Mouse (Mus musculus) midbrain, postnatal 0 days (tissue): ENCODE data around the gene Anks4b. TPM values are rescaled to one million over a fixed set of nuclear protein-coding genes. Genes with fewer than 3 reads are reported as not detected.

ENCODE experiments used
- ATAC-seq: fragments of 200-750 bp; cut with Nextera tagmentation; 2 replicates; pipeline ENCODE4 v1.8.0; 2017; ENCODE audit warnings: moderate number of reproducible peaks, mild to moderate bottlenecking, moderate TSS enrichment, moderate library complexity; ENCODE audit not compliant: low FRiP score
- DNase-seq: peaks from one replicate; pipeline ENCODE4 v3.0.0-alpha.2; 2015; ENCODE audit warnings: low spot score
- H3K27ac ChIP-seq: fragments of 300-500 bp; sonication (generic); 2 replicates; pipeline ENCODE4 v1.5.1; 2014; ENCODE audit warnings: low read depth, mild to moderate bottlenecking, low read length, mixed read lengths
- H3K27me3 ChIP-seq: fragments of 300-500 bp; sonication (generic); 2 replicates; pipeline ENCODE4 v1.6.1; 2014; ENCODE audit warnings: low read length, control low read depth, mixed read lengths; ENCODE audit not compliant: insufficient read depth
- H3K36me3 ChIP-seq: fragments of 300-500 bp; sonication (generic); 2 replicates; pipeline ENCODE4 v1.6.1; 2014; ENCODE audit warnings: low read length, control low read depth, mixed read lengths; ENCODE audit not compliant: insufficient read depth
- H3K4me1 ChIP-seq: fragments of 300-500 bp; sonication (generic); 2 replicates; pipeline ENCODE4 v1.6.1; 2014; ENCODE audit warnings: mild to moderate bottlenecking, control low read depth, antibody characterized with exemption, low read length, mixed read lengths; ENCODE audit not compliant: insufficient read depth
- H3K4me2 ChIP-seq: fragments of 300-500 bp; sonication (generic); 2 replicates; pipeline ENCODE4 v1.6.1; 2014; ENCODE audit warnings: low read depth, mild to moderate bottlenecking, low read length, mixed read lengths; ENCODE audit not compliant: poor library complexity, severe bottlenecking
- H3K4me3 ChIP-seq: fragments of 300-500 bp; sonication (generic); 2 replicates; pipeline ENCODE4 v1.5.1; 2014; ENCODE audit warnings: low read depth, mild to moderate bottlenecking, low read length, moderate library complexity
- H3K9ac ChIP-seq: fragments of 300-500 bp; sonication (generic); replicated peaks from 2 replicates; pipeline ENCODE4 v1.6.1; 2014; ENCODE audit warnings: mild to moderate bottlenecking, low read length, moderate library complexity, mixed read lengths; ENCODE audit not compliant: poor library complexity, severe bottlenecking
- H3K9me3 ChIP-seq: fragments of 300-500 bp; sonication (generic); 2 replicates; pipeline ENCODE4 v1.6.1; 2016; ENCODE audit warnings: low read length, control low read depth
- CTCF ChIP-seq: IDR thresholded peaks from 2 replicates; pipeline ENCODE4 v1.5.1; 2016; ENCODE audit warnings: antibody characterized with exemption, mild to moderate bottlenecking
- WGBS: fragments of 180-500 bp; shearing (Covaris S2); extraction: QIAGEN DNeasy Blood & Tissue Kit; methylation state at CpG from one replicate; pipeline ENCODE4 v1.1.7; 2014; 5-methylcytosine and 5-hydroxymethylcytosine counted together
- polyA plus RNA-seq: library from polyadenylated mRNA; unstranded; fragments of >200 nt; fragmentation: Nextera tagmentation; extraction: Ambion mirVana; gene quantifications from 2 replicates; pipeline ENCODE4 v1.2.1, GENCODE M21; 2015
- total RNA-seq: library from RNA; depleted of rRNA; stranded (reverse); fragments of >200 nt; gene quantifications from 2 replicates; pipeline ENCODE4 v1.2.3, GENCODE M21; 2014

Gene Anks4b
- total and polyA plus RNA-seq, 2 experiments from 2014 or later: not detected

- Histone ChIP-seq H3K4me1 (no peaks in the 10 kb centered on the region), H3K9ac (no peak overlapping the region), H3K4me3 (no peak overlapping the region), H3K27me3 (no peaks in the 10 kb centered on the region), H3K4me2 (no peak overlapping the region), H3K9me3 (no peaks in the 10 kb centered on the region), H3K36me3 (no peaks in the 10 kb centered on the region), H3K27ac (no peak overlapping the region)
- ATAC-seq: no peak
- WGBS: 91% methylated on average over 4 of the region's 4 CpGs
- TF ChIP-seq CTCF: no peak
- no peak for DNase-seq
Observed at GRCm38 (mm10) chr7:120181401-120182230, 8.0 kb downstream of the Anks4b start.

GRCm38 (mm10) chr7:120182891-120183290, 9.2 kb downstream of the Anks4b start:
- H3K4me3 ChIP-seq: no peak overlapping the region
- no peaks in the 10 kb centered on the region for H3K9me3 ChIP-seq
- no peak for ATAC-seq
- H3K27me3 ChIP-seq: no peaks in the 10 kb centered on the region
- no peaks in the 10 kb centered on the region for H3K36me3 ChIP-seq
- no peak overlapping the region for H3K4me2 ChIP-seq
- H3K4me1 ChIP-seq: no peaks in the 10 kb centered on the region
- no peak overlapping the region for H3K27ac ChIP-seq
- H3K9ac ChIP-seq: no peak overlapping the region
- no peak for DNase-seq
- TF ChIP-seq CTCF: no peak

- no peaks in the 10 kb centered on the region for H3K36me3 ChIP-seq
- no peaks in the 10 kb centered on the region for H3K9me3 ChIP-seq
- no peak for ATAC-seq
- WGBS: 88% methylated on average over 5 of the region's 5 CpGs
- no peak overlapping the region for H3K9ac ChIP-seq
- no peak for TF ChIP-seq CTCF
- H3K27ac ChIP-seq: no peak overlapping the region
- no peaks in the 10 kb centered on the region for H3K4me1 ChIP-seq
- H3K27me3 ChIP-seq: no peaks in the 10 kb centered on the region
- H3K4me2 ChIP-seq: no peak overlapping the region
- no peak overlapping the region for H3K4me3 ChIP-seq
- DNase-seq: no peak
Observed at GRCm38 (mm10) chr7:120188946-120189345, 15.3 kb downstream of the Anks4b start.

- Histone ChIP-seq H3K4me1 (no peaks in the 10 kb centered on the region), H3K27ac (no peak overlapping the region), H3K4me2 (no peak overlapping the region), H3K9ac (no peak overlapping the region), H3K9me3 (no peaks in the 10 kb centered on the region), H3K4me3 (no peak overlapping the region), H3K27me3 (no peaks in the 10 kb centered on the region), H3K36me3 (no peaks in the 10 kb centered on the region)
- WGBS: 73% methylated on average over 8 of the region's 8 CpGs
- DNase-seq (no peak), ATAC-seq (no peak)
- TF ChIP-seq CTCF: no peak
Observed at GRCm38 (mm10) chr7:120189369-120190149, 15.9 kb downstream of the Anks4b start.

GRCm38 (mm10) chr7:120190150-120190665, 16.6 kb downstream of the Anks4b start:
- Histone ChIP-seq H3K4me1 (no peaks in the 10 kb centered on the region), H3K27me3 (no peaks in the 10 kb centered on the region), H3K9ac (no peak overlapping the region), H3K4me2 (no peak overlapping the region), H3K36me3 (no peaks in the 10 kb centered on the region), H3K4me3 (no peak overlapping the region), H3K9me3 (no peaks in the 10 kb centered on the region), H3K27ac (no peak overlapping the region)
- 54% methylated on average over 8 of the region's 8 CpGs for WGBS
- no peak for ATAC-seq
- no peak for DNase-seq
- no peak for TF ChIP-seq CTCF

- H3K27me3 ChIP-seq: no peaks in the 10 kb centered on the region
- DNase-seq (no peak), ATAC-seq (no peak)
- no peaks in the 10 kb centered on the region for H3K36me3 ChIP-seq
- H3K4me3 ChIP-seq: no peak overlapping the region
- H3K4me2 ChIP-seq: no peak overlapping the region
- H3K9ac ChIP-seq: no peak overlapping the region
- no peaks in the 10 kb centered on the region for H3K4me1 ChIP-seq
- H3K27ac ChIP-seq: no peak overlapping the region
- TF ChIP-seq CTCF: no peak
- WGBS: 58% methylated on average over 3 of the region's 3 CpGs
- H3K9me3 ChIP-seq: no peaks in the 10 kb centered on the region
Observed at GRCm38 (mm10) chr7:120192207-120192606, 18.5 kb downstream of the Anks4b start.
